Comparison of ENCODE assay signal across 8 mouse cellular contexts in the genomic region with DNA sequence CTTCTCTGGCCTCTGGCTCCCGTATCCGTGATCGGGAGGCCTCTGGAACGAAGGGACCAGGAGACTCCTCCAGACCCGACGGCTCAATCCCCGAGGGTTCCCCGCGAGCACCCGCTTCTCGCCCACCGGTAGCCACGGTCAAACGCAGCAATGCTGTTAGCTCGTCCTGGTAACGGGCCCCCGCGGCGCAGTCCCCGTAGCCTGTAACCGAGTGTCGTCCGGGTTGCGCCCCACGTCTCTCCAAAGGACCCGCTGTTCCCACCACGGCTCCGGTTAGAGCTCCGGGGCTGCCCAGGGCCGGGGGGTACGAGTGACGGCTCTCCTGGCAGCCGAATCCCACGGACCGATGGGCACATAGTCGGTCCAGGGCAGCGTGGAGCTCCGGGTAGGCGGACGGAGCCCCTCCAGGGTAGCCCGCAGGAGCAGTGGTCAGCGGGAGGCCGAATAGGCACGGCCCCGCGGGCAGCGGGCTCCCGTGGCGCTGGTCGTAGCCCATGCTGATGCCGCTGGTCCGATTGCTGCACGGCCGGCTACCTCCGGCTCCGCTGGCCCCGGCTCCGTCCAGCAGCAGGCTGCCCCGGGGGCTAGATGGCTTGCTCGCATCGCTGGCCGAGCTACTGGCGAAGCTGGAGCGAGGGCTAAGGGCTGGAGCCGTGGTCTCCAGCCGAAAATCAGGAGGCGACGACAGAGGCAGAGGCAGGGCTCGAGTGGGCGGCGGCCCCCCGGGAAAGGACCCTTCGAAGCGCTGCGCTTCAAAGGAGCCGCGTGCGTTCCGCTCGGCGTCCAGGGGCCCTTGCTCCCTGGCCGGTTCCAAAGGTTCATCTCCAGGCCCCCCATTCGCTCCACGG. TPM values are rescaled to one million over a fixed set of nuclear protein-coding genes. Genes with fewer than 3 reads are reported as not detected.
DNase-seq lines count a peak whose midpoint lies in the region; ATAC-seq lines count a peak whose summit lies in the region.

No protein-coding gene starts in this region.

- H3K4me2 ChIP-seq in intestine, embryonic 15.5 days (replicated peaks) = peak overlapping the region; percentile 92
- peak overlapping the region; percentile 62 for H3K4me2 ChIP-seq in liver, embryonic 16.5 days (ENCODE audit: low read depth, low read length)
- H3K4me2 ChIP-seq in stomach, embryonic 16.5 days (ENCODE audit: low read depth, low read length) = peak overlapping the region; percentile 57

- H3K4me3 ChIP-seq in forebrain, embryonic 10.5 days = peak overlapping the region; percentile 86
- H3K4me3 ChIP-seq in intestine, embryonic 15.5 days (replicated peaks) = peak overlapping the region; percentile 89
- peak overlapping the region; percentile 67 for H3K4me3 ChIP-seq in liver, embryonic 16.5 days (ENCODE audit: low read depth, low read length)
- H3K4me3 ChIP-seq in stomach, embryonic 16.5 days (replicated peaks; ENCODE audit: low read length) = peak overlapping the region; percentile 88

- ATAC-seq in CD4-positive, CD25-positive, alpha-beta regulatory T cell, adult 4 months = no peak
- ATAC-seq in intestine, embryonic 15.5 days = no peak
- no peak for ATAC-seq in liver, embryonic 16.5 days (ENCODE audit: low read depth)
- no peak for ATAC-seq in stomach, embryonic 16.5 days (ENCODE audit: insufficient read depth, low FRiP score)

- DNase-seq in CD4-positive, CD25-positive, alpha-beta regulatory T cell, adult 2 months (ENCODE audit: low read depth, low spot score) = peak; percentile 34
- DNase-seq in CD4-positive helper T cell, adult 2 months (ENCODE audit: low read depth, low spot score) = peak; percentile 15
- peak; percentile 44 for DNase-seq in forebrain, embryonic 10.5 days (ENCODE audit: extremely low spot score, low spot score)
- DNase-seq in ovary, adult 18-20 months (ENCODE audit: low spot score) = no peak

- H3K27me3 ChIP-seq in forebrain, embryonic 10.5 days (ENCODE audit: poor library complexity, severe bottlenecking) = peaks cover 3% of the 10 kb centered on the region; the same call in 1 of the 2 replicates
- no peaks in the 10 kb centered on the region for H3K27me3 ChIP-seq in intestine, embryonic 15.5 days (replicated peaks)
- peaks cover 54% of the 10 kb centered on the region for H3K27me3 ChIP-seq in liver, embryonic 16.5 days (ENCODE audit: control insufficient read depth, insufficient read depth, low read depth, low read length)
- no peaks in the 10 kb centered on the region for H3K27me3 ChIP-seq in stomach, embryonic 16.5 days (ENCODE audit: control insufficient read depth, insufficient read depth, low read length)

- peaks cover 72% of the 10 kb centered on the region for H3K4me1 ChIP-seq in forebrain, embryonic 10.5 days
- H3K4me1 ChIP-seq in intestine, embryonic 15.5 days (replicated peaks) = peaks cover 43% of the 10 kb centered on the region
- peaks cover 23% of the 10 kb centered on the region for H3K4me1 ChIP-seq in liver, embryonic 16.5 days (ENCODE audit: control insufficient read depth, low read depth, low read length)
- peaks cover 37% of the 10 kb centered on the region for H3K4me1 ChIP-seq in stomach, embryonic 16.5 days (ENCODE audit: control insufficient read depth, insufficient read depth, low read length)

- WGBS in forebrain, embryonic 10.5 days = under 1% methylated on average over 84 of the region's 84 CpGs
- WGBS in intestine, embryonic 15.5 days = under 1% methylated on average over 84 of the region's 84 CpGs
- 2% methylated on average over 82 of the region's 84 CpGs for WGBS in liver, embryonic 16.5 days (ENCODE audit: insufficient replicate concordance)
- WGBS in stomach, embryonic 16.5 days = under 1% methylated on average over 84 of the region's 84 CpGs

- peak overlapping the region; percentile 99 for H3K27ac ChIP-seq in forebrain, embryonic 10.5 days
- peak overlapping the region; percentile 91 for H3K27ac ChIP-seq in intestine, embryonic 15.5 days
- no peak overlapping the region; the same call in 1 of the 2 replicates for H3K27ac ChIP-seq in liver, embryonic 16.5 days (ENCODE audit: low read length)
- peak overlapping the region; percentile 86 for H3K27ac ChIP-seq in stomach, embryonic 16.5 days (ENCODE audit: low read length)

- peaks cover 37% of the 10 kb centered on the region for H3K36me3 ChIP-seq in forebrain, embryonic 10.5 days (replicated peaks)
- peaks cover 2% of the 10 kb centered on the region; the same call in 1 of the 2 replicates for H3K36me3 ChIP-seq in intestine, embryonic 15.5 days
- no peaks in the 10 kb centered on the region for H3K36me3 ChIP-seq in liver, embryonic 16.5 days (ENCODE audit: control insufficient read depth, insufficient read depth)
- no peaks in the 10 kb centered on the region for H3K36me3 ChIP-seq in stomach, embryonic 16.5 days (ENCODE audit: control insufficient read depth, insufficient read depth, low read length)

- H3K9me3 ChIP-seq in forebrain, embryonic 10.5 days = no peaks in the 10 kb centered on the region
- H3K9me3 ChIP-seq in intestine, embryonic 15.5 days = no peaks in the 10 kb centered on the region
- H3K9me3 ChIP-seq in liver, embryonic 16.5 days (replicated peaks; ENCODE audit: control insufficient read depth, low read length) = no peaks in the 10 kb centered on the region
- no peaks in the 10 kb centered on the region for H3K9me3 ChIP-seq in stomach, embryonic 16.5 days (replicated peaks; ENCODE audit: control insufficient read depth, low read length)

- peak overlapping the region; percentile 95 for H3K9ac ChIP-seq in intestine, embryonic 15.5 days
- H3K9ac ChIP-seq in liver, embryonic 16.5 days (ENCODE audit: low read depth, low read length) = peak overlapping the region; percentile 61
- peak overlapping the region; percentile 90 for H3K9ac ChIP-seq in stomach, embryonic 16.5 days (ENCODE audit: low read length)

RNA-seq across cellular contexts. Expression of gene Ajuba, which starts 0.9 kb away (rescaled TPM):
- not detected for polyA plus RNA-seq in CD4-positive, CD25-positive, alpha-beta regulatory T cell, adult 4 months (2017; shearing (Covaris generic))
- 79.1 and 98.7 TPM in 2 replicates for polyA plus RNA-seq in forebrain, embryonic 10.5 days (2016; fragmentation: Nextera tagmentation; extraction: Ambion mirVana)
- polyA plus RNA-seq in intestine, embryonic 15.5 days (2015; fragmentation: Nextera tagmentation; extraction: Ambion mirVana) = 18.2 and 19.0 TPM in 2 replicates
- polyA plus RNA-seq in liver, embryonic 16.5 days (2015; fragmentation: Nextera tagmentation; extraction: Ambion mirVana) = 5.0 and 6.1 TPM in 2 replicates
- 19.5 and 20.6 TPM in 2 replicates for polyA plus RNA-seq in stomach, embryonic 16.5 days (2015; fragmentation: Nextera tagmentation; extraction: Ambion mirVana)

RNA-seq across cellular contexts. Expression of gene Haus4, which starts 22.0 kb away (rescaled TPM):
- 10 to 100 TPM; 21.0 to 28.8 TPM for polyA plus RNA-seq in CD4-positive, CD25-positive, alpha-beta regulatory T cell, adult 4 months (2017; shearing (Covaris generic))
- 59.1 and 65.4 TPM in 2 replicates for polyA plus RNA-seq in forebrain, embryonic 10.5 days (2016; fragmentation: Nextera tagmentation; extraction: Ambion mirVana)
- 53.9 and 57.2 TPM in 2 replicates for polyA plus RNA-seq in intestine, embryonic 15.5 days (2015; fragmentation: Nextera tagmentation; extraction: Ambion mirVana)
- 31.5 and 32.2 TPM in 2 replicates for polyA plus RNA-seq in liver, embryonic 16.5 days (2015; fragmentation: Nextera tagmentation; extraction: Ambion mirVana)
- polyA plus RNA-seq in stomach, embryonic 16.5 days (2015; fragmentation: Nextera tagmentation; extraction: Ambion mirVana) = 39.0 and 44.4 TPM in 2 replicates

RNA-seq across cellular contexts. Expression of gene 4931414P19Rik, which starts 29.3 kb away (rescaled TPM):
- 1 to 10 TPM; 3.7 to 6.9 TPM for polyA plus RNA-seq in CD4-positive, CD25-positive, alpha-beta regulatory T cell, adult 4 months (2017; shearing (Covaris generic))
- 9.5 and 11.0 TPM in 2 replicates for polyA plus RNA-seq in forebrain, embryonic 10.5 days (2016; fragmentation: Nextera tagmentation; extraction: Ambion mirVana)
- 6.0 and 8.2 TPM in 2 replicates for polyA plus RNA-seq in intestine, embryonic 15.5 days (2015; fragmentation: Nextera tagmentation; extraction: Ambion mirVana)
- 2.3 and 2.5 TPM in 2 replicates for polyA plus RNA-seq in liver, embryonic 16.5 days (2015; fragmentation: Nextera tagmentation; extraction: Ambion mirVana)
- 8.2 and 9.0 TPM in 2 replicates for polyA plus RNA-seq in stomach, embryonic 16.5 days (2015; fragmentation: Nextera tagmentation; extraction: Ambion mirVana)

RNA-seq across cellular contexts. Expression of gene Psmb5, which starts 41.4 kb away (rescaled TPM):
- polyA plus RNA-seq in CD4-positive, CD25-positive, alpha-beta regulatory T cell, adult 4 months (2017; shearing (Covaris generic)) = 100 to 1,000 TPM; 154 to 163 TPM
- 478 and 497 TPM in 2 replicates for polyA plus RNA-seq in forebrain, embryonic 10.5 days (2016; fragmentation: Nextera tagmentation; extraction: Ambion mirVana)
- 360 and 408 TPM in 2 replicates for polyA plus RNA-seq in intestine, embryonic 15.5 days (2015; fragmentation: Nextera tagmentation; extraction: Ambion mirVana)
- polyA plus RNA-seq in liver, embryonic 16.5 days (2015; fragmentation: Nextera tagmentation; extraction: Ambion mirVana) = 173 and 183 TPM in 2 replicates
- 346 and 368 TPM in 2 replicates for polyA plus RNA-seq in stomach, embryonic 16.5 days (2015; fragmentation: Nextera tagmentation; extraction: Ambion mirVana)

RNA-seq across cellular contexts. Expression of gene Psmb11, which starts 44.8 kb away (rescaled TPM):
- not detected for polyA plus RNA-seq in CD4-positive, CD25-positive, alpha-beta regulatory T cell, adult 4 months (2017; shearing (Covaris generic))
- 0.05 and 0.12 TPM in 2 replicates for polyA plus RNA-seq in forebrain, embryonic 10.5 days (2016; fragmentation: Nextera tagmentation; extraction: Ambion mirVana)
- not detected in 2 replicates for polyA plus RNA-seq in intestine, embryonic 15.5 days (2015; fragmentation: Nextera tagmentation; extraction: Ambion mirVana)
- not detected in 2 replicates for polyA plus RNA-seq in liver, embryonic 16.5 days (2015; fragmentation: Nextera tagmentation; extraction: Ambion mirVana)
- polyA plus RNA-seq in stomach, embryonic 16.5 days (2015; fragmentation: Nextera tagmentation; extraction: Ambion mirVana) = not detected in 2 replicates
